Mouse (Mus musculus) heart, adult 2 months (tissue): ENCODE measurements around the gene Cdh6.

ENCODE experiments used
- CTCF ChIP-seq: fragments of 200-600 bp; IDR thresholded peaks from 2 replicates; pipeline ENCODE4 v1.8.1; 2022; ENCODE audit warnings: antibody characterized with exemption, mild to moderate bottlenecking, moderate library complexity
- EP300 ChIP-seq: fragments of 200-500 bp; IDR thresholded peaks from 2 replicates; pipeline ENCODE4 v1.6.1; 2011; ENCODE audit warnings: low read depth, low read length, control low read depth; ENCODE audit not compliant: insufficient read depth
- POLR2A ChIP-seq: fragments of 200-500 bp; IDR thresholded peaks from 2 replicates; pipeline ENCODE4 v1.6.1; 2011; ENCODE audit warnings: mild to moderate bottlenecking, low read depth, low read length, control low read depth; ENCODE audit not compliant: insufficient read depth

DNA sequence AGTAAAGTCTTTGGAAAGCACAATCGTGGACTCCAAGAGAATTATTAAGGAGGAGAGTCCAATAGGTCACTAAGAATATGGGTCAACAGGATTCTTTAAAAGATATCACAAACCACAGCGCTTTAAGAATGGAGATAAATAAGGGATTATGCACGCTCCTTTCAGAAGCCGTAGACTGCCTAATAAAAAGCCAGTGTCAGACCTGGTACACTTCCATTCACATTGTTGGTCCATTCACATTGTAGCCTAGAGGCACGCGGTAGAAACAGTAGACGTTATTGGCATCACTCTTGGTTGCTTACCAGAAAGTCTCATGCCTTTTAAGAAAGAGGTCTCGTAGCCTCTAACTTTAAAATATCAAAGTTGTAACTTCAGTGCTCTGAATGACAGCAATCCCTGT is 8.0 kb upstream of the Cdh6 start:
- TF ChIP-seq CTCF (no peak), POLR2A (no peak), EP300 (no peak)
